Mouse (Mus musculus): Measurements from ENCODE around the gene Tiam2.

DNA sequence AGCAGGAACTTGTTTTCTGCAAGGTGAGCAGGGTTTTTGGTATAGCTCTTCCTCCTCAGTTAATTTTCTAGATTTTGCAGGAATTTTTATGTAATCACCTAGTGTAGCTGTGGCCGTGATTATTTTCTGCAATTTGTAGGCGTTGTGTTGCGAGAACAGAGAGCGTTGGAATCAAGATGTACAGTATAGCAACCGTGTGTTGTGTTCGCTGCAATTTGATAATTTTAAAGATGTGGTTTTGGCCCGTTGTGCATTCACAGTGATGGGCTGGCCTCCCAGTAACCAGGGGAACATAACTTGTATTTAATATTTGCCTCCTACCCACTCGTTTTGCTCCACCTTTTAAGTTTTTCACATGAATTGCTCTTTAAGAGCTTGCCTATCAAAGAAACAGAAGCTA is 156.7 kb downstream of the Tiam2 start:
- no peak for TF ChIP-seq HCFC1 (IDR thresholded peaks at IDR 0.05; ENCODE audit: borderline replicate concordance, insufficient read depth, low read length)
- TF ChIP-seq MAFK (IDR thresholded peaks at IDR 0.05; ENCODE audit: insufficient read depth, low read depth, low read length) = no peak
- no peak for TF ChIP-seq ZNF384 (IDR thresholded peaks at IDR 0.05; ENCODE audit: low read depth, low read length)

Measured in ES-E14 (cell line).